Mouse (Mus musculus) kidney, adult 2 months (tissue): ENCODE data around the gene Zfp775.
A peak's percentile ranks its signal among the peaks of the same experiment; 100 is the strongest.

Source experiments
- CTCF ChIP-seq: fragments of 200-500 bp; conservative IDR thresholded peaks from 2 replicates; pipeline ENCODE4 v1.5.1; 2011; ENCODE audit warnings: low read depth, mild to moderate bottlenecking, control low read depth, low read length, moderate library complexity, mixed read lengths; ENCODE audit not compliant: insufficient read depth, insufficient read length
- POLR2A ChIP-seq: fragments of 200-500 bp; IDR thresholded peaks from one replicate; pipeline ENCODE4 v1.6.1; 2011; ENCODE audit warnings: low read depth, low read length, control low read depth

DNA sequence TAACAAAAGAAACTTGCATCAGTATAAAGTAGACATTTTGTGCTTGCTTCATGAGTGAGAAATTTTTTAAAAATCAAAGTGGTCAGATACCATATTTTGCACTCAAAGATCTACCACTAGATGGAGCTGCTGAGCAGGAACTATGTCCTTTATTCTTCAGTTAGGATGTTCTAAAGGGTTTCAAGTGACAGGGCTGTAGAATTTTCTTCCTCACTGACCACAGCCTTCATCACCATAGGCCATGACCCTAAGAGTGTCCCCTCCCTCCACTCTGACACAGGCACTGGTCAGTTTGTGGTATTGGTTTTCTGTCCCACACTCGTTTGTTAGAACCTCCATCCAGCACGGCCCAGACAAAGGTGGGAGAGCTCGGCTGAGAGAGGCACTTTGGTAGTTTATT is 19.8 kb upstream of the Zfp775 start:
- TF ChIP-seq POLR2A (no peak), CTCF (peak; percentile 23; the same call in 1 of the 2 replicates)
